Mouse (Mus musculus) frontal cortex, adult 2 months (tissue): ENCODE results near the gene Plin3. TPM values are rescaled to one million over a fixed set of nuclear protein-coding genes. Genes with fewer than 3 reads are reported as not detected.

Source experiments
- DNase-seq, 2 experiments: peaks; one replicate each; pipeline ENCODE4 v3.0.0; 2022; ENCODE audit warnings: low spot score in 1 of 2; ENCODE audit errors: extremely low spot score in 1 of 2
- polyA plus RNA-seq: library from polyadenylated mRNA; depleted of rRNA; stranded (reverse); fragments of >200 nt; gene quantifications from 2 replicates; pipeline ENCODE4 v1.2.3, GENCODE M21; 2012

The Plin3 gene
- polyA plus RNA-seq, 1 experiment = 11.2 TPM

GRCm38 (mm10) chr17:56302363-56302996 is 9.8 kb upstream of the Plin3 start:
- no peak for DNase-seq

GRCm38 (mm10) chr17:56300186-56300585 is 7.5 kb upstream of the Plin3 start, which contains the start of gene Arrdc5:
Gene Arrdc5, minus strand, starts transcription at chr17:56300286.
- DNase-seq = no peak

GRCm38 (mm10) chr17:56298238-56298637 is 5.6 kb upstream of the Plin3 start:
- DNase-seq = no peak

- DNase-seq = no peak
Observed at GRCm38 (mm10) chr17:56296201-56296600, 3.5 kb upstream of the Plin3 start.

GRCm38 (mm10) chr17:56294241-56294640 is 1.6 kb upstream of the Plin3 start:
- peak in 1 of 2 experiments; percentile 29 for DNase-seq

GRCm38 (mm10) chr17:56293291-56293690 is 618 bp upstream of the Plin3 start:
- no peak for DNase-seq

- no peak for DNase-seq
Observed at GRCm38 (mm10) chr17:56291826-56292475, 722 bp downstream of the Plin3 start.

- DNase-seq = peak in 1 of 2 experiments; percentile 68
Observed at GRCm38 (mm10) chr17:56291171-56291511, 1.5 kb downstream of the Plin3 start.

- DNase-seq = peak in 1 of 2 experiments; percentile 71
Observed at GRCm38 (mm10) chr17:56290388-56291170, 2.1 kb downstream of the Plin3 start.

- no peak for DNase-seq
Observed at GRCm38 (mm10) chr17:56289371-56290331, 3.0 kb downstream of the Plin3 start.

- no peak for DNase-seq
Observed at GRCm38 (mm10) chr17:56288866-56289265, 3.8 kb downstream of the Plin3 start.

- DNase-seq = no peak
Observed at GRCm38 (mm10) chr17:56287830-56288229, 4.8 kb downstream of the Plin3 start.

GRCm38 (mm10) chr17:56285995-56286394 is 6.7 kb downstream of the Plin3 start:
- no peak for DNase-seq

- DNase-seq = peak in 1 of 2 experiments; percentile 70
Observed at GRCm38 (mm10) chr17:56283316-56283715, 9.4 kb downstream of the Plin3 start.

GRCm38 (mm10) chr17:56282802-56283201 is 9.9 kb downstream of the Plin3 start:
- DNase-seq = no peak

- no peak for DNase-seq
Observed at GRCm38 (mm10) chr17:56281193-56281592, 11.5 kb downstream of the Plin3 start.

GRCm38 (mm10) chr17:56279481-56280155 is 13.1 kb downstream of the Plin3 start:
- no peak for DNase-seq

GRCm38 (mm10) chr17:56278340-56278739 is 14.3 kb downstream of the Plin3 start:
- DNase-seq = no peak

- DNase-seq = no peak
Observed at GRCm38 (mm10) chr17:56277567-56277893, 15.1 kb downstream of the Plin3 start.
